Mouse (Mus musculus) heart, postnatal 25 days (tissue): ENCODE measurements around the gene Gm20388. TPM values are rescaled to one million over a fixed set of nuclear protein-coding genes. Genes with fewer than 3 reads are reported as not detected.

Source experiments
- DNase-seq: peaks from one replicate; pipeline ENCODE4 v3.0.0; 2022; ENCODE audit warnings: low spot score
- intact Hi-C: fragments of 180-260 bp; cut with DNase I; formaldehyde crosslinking; loops from one replicate; pipeline ENCODE4 v1.15.1; 2025
- total RNA-seq, 2 experiments: library from RNA; stranded (reverse); gene quantifications; 2 replicates each; pipeline ENCODE4 v1.2.3; 2021

Gene Gm20388
- total RNA-seq, 2 experiments from 2014 or later = 2.7 TPM; not detected in 1

GRCm38 (mm10) chr8:120687786-120688185, 777.1 kb downstream of the Gm20388 start:
- peak; percentile 35 for DNase-seq
- intact Hi-C loops = no loop called here

GRCm38 (mm10) chr8:120688511-120688910, 777.9 kb downstream of the Gm20388 start:
- DNase-seq = no peak
- intact Hi-C loops = no loop called here

- intact Hi-C loops = no loop called here
- no peak for DNase-seq
These were observed 782.3 kb downstream of the Gm20388 start for GRCm38 (mm10) chr8:120692934-120693333.

DNA sequence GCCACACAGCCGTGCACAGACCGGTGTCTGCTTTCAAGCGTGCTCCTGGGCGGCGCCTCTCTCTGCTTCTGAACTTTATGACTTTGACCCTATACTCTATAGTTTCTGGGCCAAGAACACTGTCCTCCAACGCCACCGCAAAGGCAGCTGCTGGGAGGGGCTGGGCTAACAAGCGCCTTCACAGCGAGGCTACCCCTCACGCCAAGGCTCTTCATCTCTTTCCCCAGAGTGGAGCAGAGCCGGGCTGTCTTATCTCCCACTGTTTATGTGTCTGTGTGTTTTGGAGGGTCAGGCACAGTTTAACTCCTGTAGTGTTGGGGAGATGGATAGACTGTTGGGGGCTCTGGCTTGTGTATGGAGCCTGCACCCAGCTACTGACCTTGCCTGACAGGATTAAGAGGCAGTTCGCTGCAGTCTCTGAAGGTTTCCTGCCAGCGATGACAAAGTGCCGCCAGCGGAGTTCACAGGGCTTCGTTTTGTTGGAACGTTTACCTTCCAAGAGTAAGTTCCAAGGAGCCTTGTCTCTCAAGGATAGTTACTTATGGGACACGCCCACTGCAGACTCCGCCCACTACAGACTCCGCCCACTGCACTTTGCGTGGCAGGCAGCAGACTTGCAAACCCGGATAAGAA, 783.3 kb downstream of the Gm20388 start:
- no peak for DNase-seq
- intact Hi-C loops = no loop called here

DNA sequence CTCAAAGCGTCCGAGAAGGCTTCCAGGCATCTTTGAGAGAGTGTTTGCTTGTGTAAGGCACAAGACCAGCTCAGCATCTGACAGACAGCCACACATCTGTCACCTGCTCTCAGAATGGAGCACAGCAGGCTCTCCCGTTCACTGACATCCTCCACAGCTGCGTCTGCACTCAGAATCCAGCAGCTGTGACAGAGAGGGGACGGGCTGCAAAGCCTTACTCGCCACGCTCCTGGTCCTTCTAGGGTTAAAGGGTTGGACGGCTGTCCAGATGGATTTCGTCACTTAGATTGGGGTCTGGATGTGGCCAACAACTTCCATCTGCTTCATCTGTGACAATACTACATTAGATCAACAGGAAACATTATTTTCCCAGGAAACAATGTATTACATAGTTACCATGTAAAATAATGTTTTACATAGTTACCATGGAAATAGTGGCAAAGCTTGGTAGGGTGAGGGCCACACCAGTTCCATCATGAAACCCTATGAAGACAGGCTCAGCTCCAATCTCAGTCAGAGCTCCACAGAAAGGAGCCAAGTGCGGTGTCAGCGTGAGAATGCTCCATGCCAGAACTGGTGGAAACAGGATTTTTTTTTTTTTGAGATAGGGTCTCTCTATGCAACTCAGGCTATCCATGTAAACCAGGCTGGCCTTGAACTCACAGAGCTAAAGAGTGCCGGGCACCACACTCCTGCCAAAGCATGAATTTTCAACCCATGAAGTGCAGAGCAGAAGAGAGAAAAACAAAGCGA, 785.9 kb downstream of the Gm20388 start:
- no peak for DNase-seq
- intact Hi-C loops = no loop called here

DNA sequence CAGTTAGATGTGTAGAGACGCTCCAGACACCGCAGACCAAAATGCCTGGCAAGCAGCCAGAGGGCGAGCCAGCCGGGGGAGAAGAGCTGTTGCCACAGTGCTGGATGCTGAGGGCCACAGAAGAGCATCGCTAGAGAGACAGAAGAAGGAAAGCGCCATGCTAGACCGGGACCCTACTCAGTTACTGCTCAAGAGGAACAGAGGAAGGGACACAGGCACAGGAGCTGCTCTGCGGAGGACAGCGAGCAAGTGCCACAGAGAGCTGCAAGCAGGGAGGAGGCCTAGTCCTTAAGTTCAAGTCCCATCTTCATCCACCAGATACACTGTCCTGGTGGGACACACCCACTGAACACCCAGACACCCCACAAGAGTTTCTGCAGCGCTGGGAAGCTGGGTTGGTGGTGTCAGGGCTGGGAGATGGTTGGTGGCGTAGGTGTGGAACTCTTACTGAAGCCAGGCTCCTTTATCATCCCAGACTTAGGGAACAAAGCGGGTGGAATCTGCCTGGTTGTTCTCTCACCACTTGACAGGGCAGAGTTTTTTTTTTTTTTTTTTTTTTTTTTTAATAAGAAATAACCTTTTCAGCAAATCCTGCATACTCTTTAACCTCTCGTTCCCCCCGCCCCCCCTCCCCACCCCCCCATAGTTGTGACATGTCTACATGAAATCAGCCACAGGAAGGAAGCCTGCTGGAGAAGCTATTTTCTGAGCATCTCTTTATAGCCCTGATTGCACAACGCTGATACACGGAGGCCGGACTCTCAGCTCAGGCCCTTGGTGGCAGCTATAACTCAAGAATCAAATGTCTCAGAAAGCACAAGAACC, 786.7 kb downstream of the Gm20388 start:
- DNase-seq = no peak
- intact Hi-C loops = no loop called here

GRCm38 (mm10) chr8:120697979-120698272, 787.3 kb downstream of the Gm20388 start:
- DNase-seq = no peak
- intact Hi-C loops = no loop called here

GRCm38 (mm10) chr8:120698426-120698825, 787.8 kb downstream of the Gm20388 start:
- DNase-seq = no peak
- intact Hi-C loops = no loop called here

- no peak for DNase-seq
- intact Hi-C loops = no loop called here
These were observed 788.4 kb downstream of the Gm20388 start for GRCm38 (mm10) chr8:120699079-120699478.

GRCm38 (mm10) chr8:120699565-120699964, 788.9 kb downstream of the Gm20388 start:
- no peak for DNase-seq
- intact Hi-C loops = no loop called here

DNA sequence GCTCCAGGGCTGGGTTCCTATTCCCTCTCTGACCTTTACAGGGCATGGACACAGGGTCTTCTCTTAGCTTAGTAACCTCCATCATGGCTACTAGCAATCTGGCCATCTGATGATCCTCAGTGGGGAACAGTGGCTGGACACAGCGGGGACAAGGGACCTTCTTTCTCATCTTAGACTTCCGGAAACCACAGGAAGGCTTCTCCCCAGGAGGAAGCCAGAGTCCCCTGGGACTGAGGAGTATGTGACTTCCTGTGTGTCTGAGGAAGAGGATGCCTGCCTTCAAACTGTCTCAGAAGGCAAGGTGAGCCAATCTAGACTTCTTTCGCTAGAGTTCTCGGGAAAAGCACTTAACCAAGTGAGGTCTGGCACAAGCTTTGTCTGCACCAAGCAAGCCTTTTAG, 789.4 kb downstream of the Gm20388 start:
- intact Hi-C loops = no loop called here

GRCm38 (mm10) chr8:120701758-120702465, 791.3 kb downstream of the Gm20388 start:
- no peak for DNase-seq
- intact Hi-C loops = no loop called here

More for the DNA sequence above, 789.4 kb downstream of the Gm20388 start:
- no peak for DNase-seq

- DNase-seq = no peak
- intact Hi-C loops = no loop called here
These were observed 793.6 kb downstream of the Gm20388 start for GRCm38 (mm10) chr8:120704203-120704602.

- DNase-seq = no peak
- intact Hi-C loops = no loop called here
These were observed 794.5 kb downstream of the Gm20388 start for GRCm38 (mm10) chr8:120705163-120705562.

- DNase-seq = no peak
- intact Hi-C loops = no loop called here
These were observed 795.6 kb downstream of the Gm20388 start for GRCm38 (mm10) chr8:120706193-120706592.

DNA sequence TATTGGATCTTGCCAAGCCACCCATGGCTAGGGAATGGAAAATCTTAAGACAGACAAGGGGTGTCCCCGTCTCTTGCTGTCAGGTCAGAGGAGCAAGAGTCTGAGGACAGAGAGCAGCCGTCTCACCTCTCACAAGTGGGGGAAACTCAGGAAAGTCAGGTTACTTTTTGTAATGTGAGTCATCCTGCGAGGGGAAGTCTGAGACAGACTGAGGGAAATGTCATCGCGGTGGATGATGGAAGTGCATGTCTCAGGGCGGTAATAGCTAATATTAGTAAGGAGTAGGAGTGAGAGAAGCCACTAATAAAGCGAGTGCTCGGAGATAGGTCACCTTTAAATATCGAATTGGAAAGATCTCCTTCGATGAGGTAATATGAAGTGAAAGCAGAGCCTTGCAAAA, 798.5 kb downstream of the Gm20388 start:
- intact Hi-C loops = no loop called here
- no peak for DNase-seq

GRCm38 (mm10) chr8:120715200-120715599, 804.6 kb downstream of the Gm20388 start:
- intact Hi-C loops = no loop called here
- no peak for DNase-seq

GRCm38 (mm10) chr8:120715996-120716680, 805.5 kb downstream of the Gm20388 start:
- intact Hi-C loops = no loop called here

GRCm38 (mm10) chr8:120719586-120720236, 809.1 kb downstream of the Gm20388 start:
- intact Hi-C loops = no loop called here
- no peak for DNase-seq

More at GRCm38 (mm10) chr8:120715996-120716680, 805.5 kb downstream of the Gm20388 start:
- no peak for DNase-seq
